Mouse (Mus musculus) adrenal gland, postnatal 4 days (tissue): ENCODE results near the gene Selenot. TPM values are rescaled to one million over a fixed set of nuclear protein-coding genes. Genes with fewer than 3 reads are reported as not detected.
"Not testable (repeated sequence)": the region's sequence is repeated elsewhere in the genome, so short reads cannot be mapped to it uniquely, and the experiment has no call there.

Experiments used
- DNase-seq, 2 experiments: peaks; one replicate each; pipeline ENCODE4 v3.0.0; 2021 to 2022; ENCODE audit warnings: low spot score in 2 of 2, mixed read lengths in 2 of 2
- long read RNA-seq, 2 experiments: library from polyadenylated mRNA; stranded (forward); transcript quantifications; one replicate each; pipeline ENCODE4 v2.0.0; 2021
- total RNA-seq, 2 experiments: library from RNA; stranded (reverse); gene quantifications; 2 replicates each; pipeline ENCODE4 v1.2.3; 2021

Gene Selenot
- total RNA-seq, result 100 to 1,000 TPM; 110 to 113 TPM
- long read RNA-seq, experiment 1, partial matches to known transcripts, result 1 of 9 reads
- long read RNA-seq, experiment 1, other reads (novel, unspliced or antisense), result 4 of 9 reads
- long read RNA-seq, experiment 2, partial matches to known transcripts, result 1 of 23 reads
- long read RNA-seq, experiment 2, other reads (novel, unspliced or antisense), result 18 of 23 reads

DNA sequence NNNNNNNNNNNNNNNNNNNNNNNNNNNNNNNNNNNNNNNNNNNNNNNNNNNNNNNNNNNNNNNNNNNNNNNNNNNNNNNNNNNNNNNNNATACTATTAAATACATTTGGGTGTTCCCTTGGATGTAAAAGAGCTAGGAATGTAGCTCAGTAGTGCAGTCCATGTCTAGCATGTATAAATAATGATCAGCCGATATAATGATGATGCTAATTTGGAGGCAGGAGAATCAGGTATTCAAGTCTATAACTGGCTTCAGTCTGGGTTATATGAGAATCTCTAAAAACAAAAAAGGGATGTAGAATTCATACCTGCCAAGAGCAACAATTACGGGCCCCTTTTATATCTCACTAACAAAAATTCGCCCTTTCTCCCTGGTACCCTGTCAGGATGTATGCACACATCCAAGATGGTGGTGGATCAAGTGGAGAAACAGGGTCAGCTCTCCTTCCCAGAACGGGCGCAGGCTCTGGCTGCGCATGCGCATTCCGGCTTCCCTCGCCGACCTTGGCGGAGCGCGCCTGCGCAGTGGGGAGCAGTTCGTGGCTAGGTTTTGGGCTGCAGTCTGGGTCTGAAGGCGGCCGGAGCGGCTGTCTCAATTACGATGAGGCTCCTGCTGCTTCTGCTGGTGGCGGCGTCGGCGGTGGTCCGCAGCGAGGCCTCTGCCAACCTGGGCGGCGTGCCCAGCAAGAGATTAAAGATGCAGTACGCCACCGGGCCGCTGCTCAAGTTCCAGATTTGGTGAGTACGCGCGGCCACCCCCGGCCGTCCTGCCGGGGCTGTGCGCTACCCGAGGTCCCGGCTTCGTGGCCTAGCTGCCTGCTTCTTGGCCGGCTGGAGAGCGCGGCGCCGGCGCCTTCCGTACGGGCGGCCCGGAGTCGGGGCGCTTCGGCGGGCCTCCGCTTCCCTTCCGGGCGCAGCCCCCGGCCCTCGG, at the start of gene Selenot:
TSS of gene Selenot (plus strand) at position 500 of the 930 bp plus-strand sequence.
- DNase-seq, result peak; percentile 94 to 98

DNA sequence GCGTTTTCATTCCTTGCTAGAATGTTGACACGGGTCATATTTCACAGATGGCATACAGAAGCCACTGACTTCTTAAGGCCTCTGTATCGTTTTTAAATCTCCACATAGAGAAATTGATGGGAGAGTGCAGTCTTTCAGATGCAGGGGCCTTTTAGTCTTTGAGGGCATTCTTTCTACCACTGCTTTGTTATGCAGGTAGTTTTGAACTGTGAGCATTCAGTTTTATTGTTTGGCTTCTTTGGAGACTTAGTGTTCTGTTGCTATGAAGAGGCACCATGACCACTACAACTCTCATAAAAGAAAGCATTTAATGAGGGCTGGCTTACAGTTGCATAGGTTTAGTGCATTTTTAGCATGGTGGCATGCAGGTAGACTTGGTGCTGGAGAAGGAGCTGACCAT, 39.9 kb upstream of the Selenot start:
- no peak for DNase-seq

DNA sequence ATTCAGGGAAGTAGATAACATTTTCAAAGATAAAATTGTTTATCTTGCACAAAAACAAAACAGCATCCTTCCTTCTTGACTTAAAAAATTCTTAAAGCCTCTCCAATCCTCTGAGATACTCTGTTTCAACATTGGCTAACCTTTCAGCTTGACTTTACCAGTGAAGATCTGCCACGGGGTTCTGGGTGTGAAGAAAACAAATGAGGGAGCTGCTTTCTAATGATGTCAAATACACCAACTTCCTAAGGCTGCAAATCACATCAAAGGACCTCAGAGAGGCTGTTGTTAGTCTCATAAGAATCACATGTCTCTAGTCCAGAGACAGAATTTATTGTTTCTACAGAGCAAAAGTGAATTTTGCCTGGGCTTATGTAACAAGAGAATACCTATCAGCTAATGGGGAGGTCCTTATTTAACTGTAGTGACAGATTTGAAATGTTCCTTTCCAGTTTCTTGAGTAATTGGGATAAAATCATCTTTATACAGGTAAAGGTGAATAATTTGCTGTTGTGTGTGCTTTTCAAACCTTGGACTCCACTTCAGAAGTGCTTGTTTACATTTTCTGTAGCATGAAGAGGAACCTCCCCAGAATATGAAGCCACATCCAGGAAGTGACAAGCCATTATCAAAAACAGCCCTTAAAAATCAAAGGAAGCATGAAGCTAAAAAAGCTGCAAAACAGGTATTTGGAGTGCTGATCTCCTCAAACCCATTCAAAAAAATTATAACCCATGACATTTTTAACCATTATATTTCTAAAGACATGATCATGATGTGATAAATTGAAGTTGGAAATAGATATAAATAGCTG, 24.2 kb upstream of the Selenot start:
- no peak for DNase-seq

DNA sequence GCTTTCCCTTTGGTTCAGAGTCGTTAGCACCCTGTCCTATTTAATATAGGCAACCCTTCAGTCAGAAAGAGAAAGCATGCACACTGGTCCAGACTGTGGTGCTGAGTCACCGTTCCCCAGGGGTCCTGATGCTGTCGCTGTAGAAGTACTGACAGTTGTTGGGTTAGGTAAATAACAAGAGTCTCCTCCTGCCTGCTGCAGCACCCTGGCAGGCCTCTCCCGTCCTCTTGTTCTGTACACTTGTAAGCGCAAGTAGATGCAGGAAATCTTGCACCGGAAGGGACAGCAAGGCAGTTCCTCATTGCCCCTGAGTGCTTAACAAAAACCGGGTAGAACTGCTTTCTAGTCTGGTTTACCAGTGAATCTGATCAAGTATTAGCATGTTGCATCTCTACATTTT, 19.8 kb upstream of the Selenot start:
- DNase-seq, result no peak

DNA sequence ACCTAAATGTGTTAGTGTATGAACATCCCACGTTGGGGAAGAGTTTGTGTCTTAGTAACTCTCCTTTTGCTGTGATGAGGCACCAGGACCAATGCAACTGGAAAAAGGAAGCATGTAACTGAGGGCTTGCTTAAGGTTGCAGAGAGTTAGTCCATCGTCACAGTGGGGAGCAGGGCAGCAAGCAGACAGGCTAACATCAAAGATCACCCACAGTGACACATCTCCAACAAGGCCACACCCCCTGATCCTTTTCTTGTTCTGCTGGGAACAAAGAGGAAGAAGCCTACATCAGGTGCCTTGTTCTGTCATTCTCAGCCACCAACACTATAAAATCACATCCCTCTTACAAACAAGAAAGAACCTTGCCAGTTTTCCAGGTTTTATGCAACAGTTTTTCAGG, 16.5 kb upstream of the Selenot start:
- no peak for DNase-seq

DNA sequence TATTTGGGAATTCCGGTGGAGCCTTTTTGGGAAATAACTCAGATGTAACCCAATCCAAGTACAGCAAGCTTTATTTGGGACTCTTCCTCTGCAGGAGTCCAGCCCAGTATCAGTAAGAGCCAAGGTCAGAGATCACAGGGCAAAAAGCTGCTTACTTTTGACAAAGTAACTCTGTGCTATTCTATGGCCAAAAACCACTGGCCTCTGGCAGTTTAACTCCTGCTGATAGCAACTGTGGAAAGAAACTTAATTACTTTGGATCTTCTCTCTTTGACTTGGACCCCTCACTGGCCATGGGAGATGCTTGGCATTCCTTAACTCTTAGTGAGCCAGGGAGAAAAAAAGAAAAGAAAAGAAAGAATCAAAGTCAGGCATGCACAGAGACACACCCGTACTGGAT, 15.0 kb upstream of the Selenot start:
- DNase-seq, result no peak

DNA sequence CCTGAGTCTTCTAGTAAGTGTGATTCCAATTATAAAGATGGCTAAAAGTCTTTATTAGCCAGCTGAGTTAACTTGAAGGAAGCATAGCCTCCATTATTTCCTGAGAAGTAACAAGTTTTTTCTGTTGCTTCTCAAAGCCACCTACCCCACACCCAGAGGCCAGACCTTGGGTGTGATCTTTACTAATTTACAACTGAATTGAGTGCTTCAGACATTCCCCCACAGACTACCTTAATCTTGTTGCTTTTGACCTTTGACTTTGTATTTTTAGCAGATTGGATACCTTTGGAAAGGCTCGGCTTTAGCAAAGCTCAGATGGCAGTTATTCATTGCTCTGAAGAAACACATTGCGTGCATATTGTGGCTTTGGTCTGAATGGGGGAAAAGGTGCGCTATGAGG, 5.6 kb upstream of the Selenot start:
- DNase-seq, result no peak

DNA sequence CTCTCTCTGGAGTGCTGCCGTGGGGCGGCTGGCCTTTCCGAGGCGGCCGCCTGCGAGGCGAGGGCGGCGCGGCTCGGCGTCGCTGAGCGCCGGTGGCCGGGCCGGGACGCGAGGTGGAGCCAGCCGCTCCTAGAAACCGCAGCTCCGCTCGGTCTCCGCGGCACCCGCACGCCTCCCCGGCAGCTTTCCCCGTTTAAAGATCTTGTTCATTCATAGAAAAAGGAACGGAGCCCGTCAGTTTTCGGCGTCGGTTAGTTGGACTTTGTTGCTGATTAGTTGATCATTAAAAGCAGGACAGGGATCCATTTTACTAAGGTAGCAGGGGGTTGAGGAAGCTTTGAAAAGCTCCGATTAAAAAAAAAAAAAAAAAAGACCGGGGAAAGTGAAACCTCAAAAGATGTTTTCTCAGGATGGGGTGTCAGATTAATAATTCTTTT, 649 bp downstream of the Selenot start:
- DNase-seq, result peak in 1 of 2 experiments; percentile 25

DNA sequence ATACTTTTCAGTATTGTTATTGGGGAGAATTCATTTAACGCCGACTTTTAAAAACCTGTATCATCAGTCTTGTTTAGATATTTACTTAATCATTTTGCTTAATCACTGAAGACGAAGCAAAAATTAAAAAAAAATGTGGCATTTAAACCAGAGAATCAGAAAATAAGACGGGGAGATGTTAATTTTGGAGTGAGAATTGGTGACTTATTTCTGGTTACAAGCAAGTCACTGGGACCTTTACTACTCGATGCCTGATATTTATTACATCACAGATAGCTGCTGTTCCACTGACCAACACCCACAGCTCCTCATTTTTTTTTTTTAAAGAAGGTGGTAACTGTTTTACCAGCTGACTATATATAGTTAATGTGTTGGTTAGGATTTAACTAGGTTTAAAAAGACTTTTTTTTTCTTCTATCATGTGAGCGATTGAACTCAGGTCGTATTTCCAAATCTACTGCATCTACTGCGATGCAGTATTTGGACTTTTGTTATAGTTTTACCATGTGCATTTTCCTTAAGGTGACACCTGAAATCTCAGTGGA, 1.1 kb downstream of the Selenot start:
- no peak for DNase-seq

DNA sequence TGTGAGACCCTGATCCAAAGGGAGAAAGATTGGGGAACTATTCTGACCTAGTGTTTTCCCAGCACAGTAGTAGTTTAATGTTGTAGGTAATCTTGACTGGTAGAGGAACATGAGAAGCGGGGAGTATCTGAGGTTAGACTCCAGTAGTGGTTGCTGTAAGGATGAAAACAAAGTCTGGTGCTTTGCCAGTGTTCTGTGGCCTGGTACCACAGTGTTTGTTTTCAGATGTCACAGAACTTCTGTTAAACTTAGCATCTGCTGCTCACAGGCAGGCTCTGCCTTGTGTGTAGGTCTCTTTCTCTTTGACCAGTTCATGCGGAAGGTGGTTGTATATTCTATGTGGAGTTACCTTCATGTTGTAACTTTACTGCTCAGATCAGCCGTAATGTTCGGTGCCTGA, 5.1 kb downstream of the Selenot start:
- no peak for DNase-seq

DNA sequence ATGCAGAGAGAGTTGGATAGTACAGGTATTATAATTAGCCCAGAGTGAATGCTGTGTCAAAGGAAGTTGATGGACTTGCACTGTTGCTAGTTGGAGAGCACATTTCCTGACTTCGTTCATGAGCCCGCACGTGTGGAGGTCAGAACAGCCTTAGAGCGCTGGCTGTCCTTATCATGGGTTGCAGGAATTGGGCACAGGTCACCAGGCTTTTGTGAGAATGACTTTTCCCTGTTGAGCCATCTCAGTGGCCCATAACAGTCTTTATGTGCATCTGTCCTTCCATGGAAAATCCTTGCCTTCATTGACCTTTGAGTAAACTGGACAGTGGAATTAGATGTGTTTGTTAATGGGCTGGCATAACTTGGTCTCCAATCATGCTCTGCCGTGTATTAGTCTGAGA, 5.9 kb downstream of the Selenot start:
- no peak for DNase-seq

DNA sequence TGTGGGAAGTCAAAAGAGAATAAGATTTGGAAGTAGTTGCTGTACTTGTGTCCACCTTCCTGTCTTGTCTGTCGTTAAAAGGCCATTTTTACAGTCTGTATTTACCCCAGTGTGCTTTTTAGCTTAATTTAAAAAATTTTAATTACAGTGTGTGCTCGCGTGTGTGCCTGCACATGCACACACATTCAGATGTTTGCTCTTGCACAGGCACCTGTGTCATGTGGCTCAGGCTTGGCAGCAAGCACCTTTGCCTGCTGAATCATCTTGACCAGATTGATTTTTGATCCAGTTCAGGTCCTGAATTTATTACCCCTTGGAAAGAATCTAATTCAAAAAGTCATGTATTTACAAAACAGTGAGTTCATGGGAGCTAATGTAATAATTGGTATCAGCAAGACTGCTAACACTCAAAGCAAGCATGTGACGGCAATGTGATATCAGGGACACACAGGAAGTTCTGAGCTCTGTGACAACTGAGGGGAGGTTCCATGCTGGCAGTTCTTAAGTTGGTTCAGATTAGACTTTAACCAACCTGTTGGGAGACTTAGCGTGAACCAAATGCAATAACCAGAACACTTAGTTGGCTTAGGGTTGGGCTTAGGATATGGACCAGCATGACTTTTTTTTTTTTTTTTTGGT, 6.5 kb downstream of the Selenot start:
- DNase-seq, result no peak

DNA sequence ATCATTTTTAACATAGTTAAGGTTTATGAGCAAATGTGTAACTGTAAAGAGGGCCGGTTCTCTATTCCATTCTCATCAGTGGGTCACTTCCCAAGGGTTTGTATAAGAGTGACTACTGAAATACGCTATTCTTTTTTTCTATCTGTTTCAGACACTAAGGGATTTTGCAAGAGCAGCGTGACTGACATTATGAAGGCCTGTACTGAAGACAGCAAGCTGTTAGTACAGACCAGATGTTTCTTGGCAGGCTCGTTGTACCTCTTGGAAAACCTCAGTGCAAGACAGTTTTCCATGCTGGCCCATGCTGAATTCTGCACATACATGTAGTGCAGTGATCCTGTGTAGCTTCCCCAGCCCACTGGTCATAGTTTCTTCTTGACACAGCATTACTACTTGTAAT, 14.1 kb downstream of the Selenot start:
- not testable (repeated sequence) for DNase-seq

DNA sequence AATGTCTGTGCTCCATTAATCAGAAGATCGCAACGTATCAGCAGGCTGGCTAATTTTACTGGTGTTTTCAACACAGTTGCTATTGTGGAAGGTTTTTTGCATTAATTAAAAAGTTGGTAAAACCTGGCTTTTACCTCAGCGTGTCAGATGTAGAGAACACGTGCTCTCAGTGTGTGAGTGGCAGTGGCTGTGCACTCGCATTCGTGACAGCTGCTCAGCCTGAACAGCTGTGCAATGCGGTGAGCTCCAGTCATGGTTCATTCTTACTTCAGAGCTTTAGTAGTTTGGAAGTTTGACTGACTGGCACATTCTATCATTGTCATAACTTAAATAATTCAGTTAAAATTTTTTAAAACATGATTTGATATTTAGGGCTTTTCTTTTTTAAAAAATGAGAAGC, 16.2 kb downstream of the Selenot start:
- not testable (repeated sequence) for DNase-seq

DNA sequence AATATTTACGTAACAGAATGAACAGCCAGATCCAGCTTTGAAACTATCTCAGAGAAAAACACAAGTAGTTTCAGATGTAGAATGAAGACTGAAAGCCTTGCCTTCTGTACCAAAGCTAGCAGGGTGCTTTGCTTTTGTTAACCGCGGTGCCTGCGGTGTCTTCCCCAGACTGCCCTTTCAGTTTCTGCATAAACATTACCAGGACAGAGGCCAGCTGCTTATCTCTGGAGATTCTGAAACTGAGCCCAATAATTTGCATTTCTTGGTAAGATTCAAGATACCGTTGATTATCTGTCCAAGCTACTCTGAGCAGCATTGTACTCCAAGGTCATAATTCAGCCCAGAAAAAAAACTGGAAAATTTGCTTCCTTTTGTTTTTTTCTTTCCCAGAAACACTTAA, 17.2 kb downstream of the Selenot start:
- no peak for DNase-seq

DNA sequence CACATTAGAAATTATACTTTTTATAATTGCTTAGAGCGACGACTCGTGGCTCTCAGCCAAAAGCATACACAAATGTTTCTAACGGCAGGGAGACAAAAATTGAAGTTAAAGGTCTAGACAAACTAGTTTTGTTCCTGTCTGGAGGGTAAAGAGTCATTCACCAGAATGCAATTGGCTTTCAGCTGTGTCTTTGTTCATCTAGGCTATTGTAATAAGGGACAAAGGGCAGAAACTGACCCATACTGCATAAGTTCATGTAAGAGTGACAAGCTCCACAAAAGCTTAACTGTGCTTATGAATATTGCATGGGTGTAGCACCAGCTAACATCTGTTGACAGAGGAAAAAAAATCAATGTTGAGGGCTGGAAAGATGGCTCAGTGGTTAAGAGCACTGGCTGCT, 32.1 kb downstream of the Selenot start:
- no peak for DNase-seq

DNA sequence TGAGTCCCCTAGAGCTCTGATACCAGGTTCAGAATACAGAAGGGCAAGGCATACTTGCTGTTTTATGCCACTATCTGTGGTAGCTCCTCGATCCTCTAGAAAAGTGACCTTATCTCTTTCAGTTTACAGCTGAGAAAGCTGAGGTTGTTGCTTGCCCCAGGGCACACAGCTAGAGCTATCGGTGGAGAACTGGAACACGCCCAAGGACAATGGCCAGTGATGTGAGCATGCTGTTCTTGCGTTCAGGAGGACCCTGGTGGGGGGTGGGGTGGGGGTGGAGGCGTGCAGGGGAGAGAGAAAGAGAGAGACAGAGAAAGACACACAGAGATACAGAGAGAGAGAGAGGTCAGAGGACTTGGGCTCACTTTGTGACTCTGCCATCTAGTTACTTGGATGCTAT, 33.5 kb downstream of the Selenot start:
- no peak for DNase-seq

DNA sequence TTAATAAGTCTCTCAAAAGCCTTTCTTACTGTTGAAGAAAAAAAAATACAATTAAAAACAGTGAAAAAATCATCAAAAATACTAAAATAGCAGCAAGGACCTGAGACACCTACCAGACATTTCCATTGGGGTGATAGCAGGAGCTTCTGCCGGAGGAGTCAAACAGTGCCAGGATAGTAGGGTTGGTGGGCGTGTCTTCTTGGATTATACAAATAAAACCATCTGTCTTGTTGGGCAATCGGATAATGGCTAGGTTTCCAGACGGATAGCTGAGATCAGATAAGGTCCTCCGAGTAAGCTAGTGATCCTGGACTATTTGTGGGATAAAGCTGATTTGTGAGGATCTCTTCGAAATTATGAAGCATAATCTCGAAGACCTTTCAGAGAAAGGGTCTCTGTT, 44.6 kb downstream of the Selenot start:
- no peak for DNase-seq

DNA sequence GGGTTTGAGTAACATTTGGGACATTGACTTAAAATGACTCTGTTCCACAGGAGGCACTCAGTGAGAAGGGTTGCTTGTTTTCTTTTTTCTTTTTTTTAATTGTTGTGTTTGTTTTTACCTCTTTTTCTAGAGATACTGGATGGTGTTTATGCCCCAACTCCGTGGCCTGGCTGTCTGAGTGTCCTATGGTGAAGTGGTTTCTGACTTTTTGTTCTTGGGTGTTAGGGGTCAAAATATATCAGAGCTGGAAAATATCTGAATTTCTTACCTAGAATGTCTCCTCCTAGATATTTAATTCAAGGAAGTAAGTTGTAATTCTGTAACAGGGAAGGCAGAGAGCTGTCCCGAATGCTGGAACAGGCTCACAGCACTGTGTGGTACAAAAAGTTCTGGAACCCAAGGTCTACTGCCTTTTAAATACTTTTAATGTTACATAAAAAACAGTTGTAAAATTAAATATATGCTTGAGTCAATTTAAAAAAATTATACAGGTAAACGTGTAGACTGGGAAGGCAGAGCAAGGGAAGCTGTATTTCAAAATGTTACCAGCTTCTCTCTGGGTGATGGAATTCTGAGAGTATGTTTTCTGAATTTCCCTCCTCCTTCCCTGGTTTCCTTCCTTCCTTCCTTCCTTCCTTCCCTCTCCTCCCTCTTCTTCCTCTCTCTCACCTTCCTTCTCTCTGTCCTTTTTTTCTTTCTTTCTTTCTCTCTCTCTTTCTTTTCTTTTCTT, 46.4 kb downstream of the Selenot start:
- no peak for DNase-seq

DNA sequence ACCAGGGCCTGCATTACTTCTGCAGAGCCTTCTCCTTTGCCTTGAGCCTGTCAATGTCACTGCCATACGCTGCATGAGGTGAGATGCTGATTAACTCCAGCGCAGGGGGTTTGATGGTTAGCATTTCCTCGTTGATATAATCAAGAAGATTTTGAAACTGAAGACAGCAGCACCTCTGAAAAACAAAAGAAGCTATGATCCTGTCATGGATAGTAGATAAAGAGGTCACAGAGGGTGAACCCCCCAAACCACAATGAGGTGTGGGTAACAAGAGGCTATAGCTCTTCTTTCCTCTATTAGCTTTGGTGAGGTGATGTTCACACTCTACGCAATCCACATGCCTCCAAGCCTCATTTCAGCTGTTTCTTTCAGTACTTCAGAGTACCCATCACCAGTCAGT, 48.5 kb downstream of the Selenot start:
- no peak for DNase-seq
